Mouse (Mus musculus) gastrocnemius, postnatal 36 days (tissue): Measurements from ENCODE around the gene Afmid. TPM values are rescaled to one million over a fixed set of nuclear protein-coding genes. Genes with fewer than 3 reads are reported as not detected.

Source experiments
- DNase-seq, 2 experiments: peaks; one replicate each; pipeline ENCODE4 v3.0.0; 2022
- intact Hi-C: fragments of 180-260 bp; cut with DNase I; formaldehyde crosslinking; loops from one replicate; pipeline ENCODE4 v1.15.1; 2025
- total RNA-seq, 2 experiments: library from RNA; stranded (reverse); gene quantifications; 2 replicates each; pipeline ENCODE4 v1.2.3; 2021

The Afmid gene
- total RNA-seq, 2 experiments from 2014 or later = 2.7 to 3.0 TPM

DNA sequence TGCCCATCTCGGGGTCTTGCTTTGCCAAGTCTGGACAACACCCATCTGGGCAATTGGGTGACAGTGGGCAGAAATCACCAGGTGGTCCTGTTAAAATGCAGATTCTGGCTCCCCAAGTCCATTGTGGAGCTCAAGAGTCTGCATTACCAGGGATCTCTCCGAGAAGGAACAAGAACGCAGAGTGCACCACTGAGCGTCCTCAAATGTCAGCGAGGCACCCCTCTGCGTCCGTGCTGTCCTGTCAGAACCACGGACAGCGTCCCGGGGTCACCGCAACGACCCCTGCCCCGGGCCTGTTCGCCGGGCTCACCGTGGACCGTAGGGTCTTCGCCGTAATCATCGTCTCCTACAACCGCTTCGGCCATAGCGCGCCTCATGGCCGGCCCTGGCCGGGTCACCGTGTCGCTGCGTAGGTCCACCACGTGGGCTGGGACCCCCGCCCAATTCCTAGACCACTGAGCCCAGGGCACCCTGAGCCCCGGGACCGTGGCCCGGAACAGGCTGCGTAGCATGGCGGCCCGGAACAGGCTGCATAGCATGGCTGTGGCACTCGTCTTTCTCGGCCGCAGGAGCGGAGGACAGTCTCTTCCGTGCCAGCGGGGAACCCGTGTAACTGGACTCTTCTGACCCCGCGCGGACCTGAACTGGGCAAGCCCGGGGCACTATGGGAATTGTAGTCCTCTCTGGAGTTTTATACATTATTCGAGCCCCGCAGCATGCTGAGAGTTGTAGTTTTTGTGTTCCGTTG, 47.3 kb downstream of the Afmid start, which contains the start of gene Tha1:
Tha1 (minus strand) TSS at position 621 of the 748 bp plus-strand sequence.
- intact Hi-C loops = loop anchor here (5.0 kb wide), 2 partner anchors 94 to 344 kb away; no protein-coding TSS in a partner anchor
- peak; percentile 74 to 76 for DNase-seq

DNA sequence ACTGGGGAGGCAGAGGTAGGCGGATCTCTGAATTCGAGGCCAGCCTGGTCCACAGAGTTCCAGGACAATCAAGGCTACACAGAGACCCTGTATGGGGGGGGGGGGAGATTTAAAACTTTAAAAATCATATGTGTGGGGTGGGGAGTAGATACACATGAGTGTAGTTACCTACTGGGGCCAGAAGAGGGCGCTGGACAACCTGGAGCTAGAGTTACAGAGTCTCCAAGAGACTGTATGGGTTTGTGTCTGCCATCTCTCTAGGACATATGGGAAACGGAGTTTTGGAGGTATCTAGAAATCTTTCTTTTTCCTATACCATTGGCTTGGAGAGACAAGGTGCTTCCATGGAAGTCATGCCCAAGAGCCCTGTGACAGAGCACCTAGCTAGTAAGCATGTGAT, 48.7 kb downstream of the Afmid start:
- intact Hi-C loops = loop anchor here (5.0 kb wide), 2 partner anchors 93 to 343 kb away; no protein-coding TSS in a partner anchor
- DNase-seq = no peak

DNA sequence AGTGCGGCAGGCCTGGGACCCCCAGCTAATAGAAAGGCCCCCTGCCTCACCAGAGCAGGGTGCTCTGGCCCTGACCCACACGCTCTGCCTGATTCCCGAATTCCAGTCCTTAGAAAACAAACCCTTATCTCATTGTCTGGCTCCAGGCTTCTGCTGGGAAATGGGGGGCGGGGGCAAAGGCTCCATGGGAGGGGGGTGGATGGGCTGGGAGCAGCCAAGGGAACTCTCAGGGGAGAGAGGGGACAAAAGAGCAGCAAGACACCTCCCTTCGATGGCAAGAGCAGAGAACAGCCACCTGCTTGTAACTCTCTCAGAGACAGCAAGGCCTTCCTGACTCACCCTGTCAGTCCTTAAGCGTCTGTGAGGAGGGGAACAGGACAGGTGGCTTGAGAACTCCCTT, 50.0 kb downstream of the Afmid start:
- intact Hi-C loops = no loop called here
- DNase-seq = no peak

DNA sequence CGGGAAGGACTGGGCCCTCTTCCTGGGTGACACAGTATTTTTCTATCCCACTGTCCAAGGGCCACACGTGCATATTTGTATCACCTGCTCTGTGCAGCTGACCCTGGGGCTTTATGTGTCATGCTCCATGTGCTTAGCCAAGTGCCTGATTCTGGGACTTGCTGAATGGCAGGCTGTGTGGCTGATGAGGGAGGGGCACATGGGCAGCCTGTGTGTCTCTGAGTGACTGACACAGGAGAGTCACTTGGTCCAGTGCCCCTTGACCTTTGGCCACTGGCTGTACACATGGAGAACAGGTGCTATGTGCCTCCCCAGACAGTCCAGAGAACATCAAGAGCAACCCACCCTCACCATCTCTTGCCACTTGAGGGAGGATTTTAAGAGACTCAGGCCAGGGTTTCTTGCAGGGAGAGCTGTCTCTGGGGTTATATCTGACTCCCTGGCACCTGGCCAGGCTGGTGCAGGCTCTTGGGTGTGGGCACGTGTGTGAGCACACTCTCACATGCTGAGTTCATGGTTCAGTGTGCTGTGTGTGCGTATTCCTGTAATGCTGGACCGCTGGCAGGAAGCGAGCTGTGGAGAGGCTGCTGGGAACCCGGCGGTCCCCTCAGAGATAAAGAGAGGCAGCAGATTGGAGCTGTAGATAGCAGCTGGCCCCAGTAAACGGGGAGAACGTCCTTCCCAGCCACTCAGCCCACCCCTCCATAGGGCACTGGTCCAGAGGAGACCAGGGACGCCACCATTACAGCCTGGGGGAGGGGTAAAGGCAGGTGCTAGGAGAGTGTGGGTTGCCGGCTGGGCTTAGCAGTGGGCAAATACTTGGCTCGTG, 52.4 kb downstream of the Afmid start:
- intact Hi-C loops = no loop called here
- DNase-seq = no peak

DNA sequence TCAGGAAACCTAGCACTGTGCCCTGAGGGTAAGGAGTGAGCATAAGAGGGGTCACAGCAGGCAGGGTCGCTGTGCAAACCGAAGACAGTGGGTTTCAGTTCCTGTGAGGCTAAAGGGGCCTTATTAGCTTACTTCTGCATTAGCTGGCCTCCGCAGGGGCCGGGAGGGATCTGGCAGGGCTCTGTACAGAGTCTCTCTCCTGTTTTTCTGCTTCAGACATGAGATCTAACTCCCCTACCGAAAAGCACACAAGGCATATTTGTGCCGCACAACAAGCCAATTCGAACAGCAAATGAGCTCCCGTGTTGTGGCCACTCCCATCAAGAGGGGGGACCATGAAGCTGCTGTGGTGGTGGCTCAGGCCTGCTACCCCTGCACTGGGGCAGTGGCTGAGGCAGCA, 53.2 kb downstream of the Afmid start:
- intact Hi-C loops = no loop called here
- no peak for DNase-seq

DNA sequence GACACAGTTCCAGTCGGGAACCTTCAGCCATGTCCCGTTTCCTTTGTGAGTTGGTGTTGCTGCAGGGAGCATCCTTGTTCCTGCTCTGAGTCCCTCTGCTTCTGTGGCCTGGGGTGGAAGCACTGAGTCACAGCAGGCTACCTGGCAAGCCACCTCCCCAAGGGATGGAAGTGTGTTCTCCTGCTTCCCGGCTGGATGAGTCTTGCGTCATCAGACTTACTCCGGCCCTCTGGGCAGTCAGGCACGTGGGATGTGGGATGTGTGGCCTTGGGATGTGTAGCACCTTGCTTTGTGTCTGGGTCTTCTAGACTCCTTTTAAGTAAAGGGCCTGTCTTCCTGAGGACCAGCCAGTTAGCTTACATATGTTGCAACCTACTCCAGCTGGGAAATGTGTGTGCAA, 54.0 kb downstream of the Afmid start:
- DNase-seq = no peak
- intact Hi-C loops = no loop called here

DNA sequence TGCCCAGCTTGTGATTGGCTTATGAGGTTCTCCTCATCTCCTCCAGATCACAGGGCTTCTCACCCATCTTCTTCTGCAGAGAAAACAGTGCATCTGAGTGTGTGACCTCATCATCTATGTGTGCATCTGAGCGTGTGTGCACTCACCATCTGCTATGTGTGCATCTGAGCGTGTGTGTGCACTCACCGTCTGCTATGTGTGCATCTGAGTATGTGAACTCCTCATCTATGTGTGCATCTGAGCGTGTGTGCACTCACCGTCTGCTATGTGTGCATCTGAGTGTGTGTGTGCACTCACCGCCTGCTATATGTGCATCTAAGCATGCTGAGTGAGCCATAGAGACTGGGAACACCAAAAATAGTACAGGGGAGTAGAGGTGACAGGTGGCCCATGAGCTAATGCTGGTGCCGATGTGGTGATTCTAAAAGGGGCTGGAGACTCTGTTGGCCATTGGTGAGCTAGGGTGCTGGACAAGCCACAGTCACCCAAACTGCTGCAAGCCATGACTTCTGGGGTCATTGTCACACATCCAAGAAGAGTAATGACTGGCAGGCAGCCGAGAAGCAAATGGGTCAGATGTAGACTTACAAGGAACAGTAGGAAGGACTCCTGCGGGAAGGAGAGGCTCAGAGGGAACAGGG, 54.7 kb downstream of the Afmid start:
- DNase-seq = no peak
- intact Hi-C loops = no loop called here

DNA sequence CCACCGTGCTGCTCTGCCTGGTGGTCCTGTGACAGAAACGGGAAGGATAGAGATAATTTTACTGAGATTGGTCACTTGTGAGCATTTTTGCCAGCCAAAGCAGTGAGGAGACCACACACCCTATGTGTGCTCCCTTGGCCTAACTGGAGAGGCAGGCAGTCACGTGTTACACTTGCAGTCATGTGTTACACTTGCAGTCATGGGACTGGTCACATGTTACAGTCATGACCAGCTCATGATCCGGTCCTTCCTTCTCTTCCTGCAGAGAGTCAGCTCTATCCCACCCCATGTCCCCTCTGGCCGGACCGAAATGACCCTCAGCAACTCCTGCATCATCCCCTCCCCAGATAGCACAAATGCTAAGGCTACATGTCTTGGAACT, 55.2 kb downstream of the Afmid start:
- intact Hi-C loops = no loop called here
- DNase-seq = no peak

DNA sequence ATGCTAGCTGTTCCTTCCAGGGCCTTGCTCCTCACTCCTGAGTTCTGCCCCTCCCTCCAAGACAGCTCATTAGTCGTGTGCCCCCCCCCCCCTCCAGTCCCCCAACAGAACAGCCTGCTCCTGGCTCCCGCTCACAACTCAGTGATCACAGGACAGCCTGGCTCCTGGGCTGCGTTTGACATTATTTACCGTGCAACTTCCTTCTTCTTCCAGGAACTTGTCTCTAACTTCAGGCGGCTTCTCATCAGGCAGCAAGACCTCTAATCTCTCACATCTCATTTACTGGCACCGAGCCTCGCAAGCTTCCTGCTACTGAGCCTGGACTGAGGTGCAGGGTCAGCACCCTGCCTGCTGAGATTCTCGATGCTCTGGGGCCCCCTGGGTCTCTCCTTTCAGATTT, 56.1 kb downstream of the Afmid start:
- DNase-seq = no peak
- intact Hi-C loops = no loop called here

DNA sequence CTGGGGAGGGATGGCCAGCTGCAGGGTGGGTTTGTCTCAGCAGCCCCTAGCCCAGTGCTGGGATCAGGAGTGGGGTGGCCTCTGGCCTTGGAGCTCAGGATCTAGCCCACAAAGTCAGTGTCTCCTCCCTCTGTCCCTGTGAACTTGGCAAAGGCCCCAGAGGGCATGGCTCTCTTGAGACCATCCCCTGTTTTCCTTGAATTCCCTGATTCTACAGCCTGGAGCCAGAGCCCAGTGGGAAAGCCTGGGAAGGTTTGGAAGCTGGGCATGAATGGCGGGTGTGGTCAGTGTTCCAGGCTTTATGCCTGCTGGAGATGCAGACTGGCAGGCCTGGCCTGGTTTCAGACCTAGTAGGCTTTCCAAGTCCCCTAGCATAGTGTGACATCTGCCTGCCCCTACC, 56.5 kb downstream of the Afmid start:
- intact Hi-C loops = no loop called here
- no peak for DNase-seq

DNA sequence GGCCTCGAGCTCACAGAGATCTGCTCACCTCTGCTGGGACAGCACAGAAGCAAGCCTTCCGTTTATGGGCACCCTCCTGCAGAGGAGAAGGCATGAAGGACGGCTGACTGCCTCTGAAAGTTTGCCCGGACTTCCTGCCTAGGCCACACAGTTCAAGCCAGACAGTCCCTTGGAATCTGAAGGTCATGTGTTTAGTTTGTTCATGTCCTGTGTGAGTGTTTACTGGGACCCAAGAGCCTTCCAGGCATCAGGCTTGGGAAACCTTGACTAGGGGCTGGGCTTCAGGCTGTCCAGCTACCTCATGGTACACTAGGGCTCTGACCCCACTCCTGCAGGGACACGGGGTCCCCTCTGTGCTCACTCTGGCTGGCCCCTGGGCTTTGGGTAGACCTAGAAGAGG, 60.3 kb downstream of the Afmid start:
- intact Hi-C loops = no loop called here
- DNase-seq = no peak

DNA sequence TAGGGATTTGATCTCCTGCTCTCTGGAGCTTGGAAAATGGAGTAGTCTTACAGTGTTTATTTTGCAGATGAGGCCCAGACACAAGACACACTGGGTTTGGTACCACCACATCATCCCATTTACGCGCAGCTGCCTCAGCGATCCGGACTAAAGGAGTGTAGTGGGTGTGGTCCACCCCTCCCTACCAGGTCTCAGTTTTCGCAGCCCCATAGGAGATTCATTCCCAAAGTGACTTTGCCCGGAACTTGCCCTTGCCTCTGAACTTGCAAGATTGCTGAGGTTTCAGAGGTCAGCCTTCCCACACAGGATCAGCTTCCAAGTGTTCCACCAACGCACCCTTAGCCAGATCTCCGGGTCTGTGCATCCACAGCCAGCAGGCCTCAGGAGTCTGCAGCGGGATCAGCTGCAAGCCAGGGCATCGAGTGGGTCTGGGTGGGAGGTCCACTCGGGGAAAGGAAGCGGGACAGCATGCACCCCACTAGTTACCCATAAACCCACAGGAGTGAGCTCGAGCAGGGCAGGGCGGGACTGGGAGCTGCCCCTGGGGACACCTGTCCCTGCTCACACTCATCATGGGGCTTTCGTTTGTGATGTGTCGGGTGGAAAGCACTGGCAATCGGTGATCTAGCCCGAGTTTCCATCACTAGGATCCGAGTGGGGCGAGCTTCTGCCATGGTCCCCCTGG, 62.6 kb downstream of the Afmid start:
- DNase-seq = no peak
- intact Hi-C loops = no loop called here

DNA sequence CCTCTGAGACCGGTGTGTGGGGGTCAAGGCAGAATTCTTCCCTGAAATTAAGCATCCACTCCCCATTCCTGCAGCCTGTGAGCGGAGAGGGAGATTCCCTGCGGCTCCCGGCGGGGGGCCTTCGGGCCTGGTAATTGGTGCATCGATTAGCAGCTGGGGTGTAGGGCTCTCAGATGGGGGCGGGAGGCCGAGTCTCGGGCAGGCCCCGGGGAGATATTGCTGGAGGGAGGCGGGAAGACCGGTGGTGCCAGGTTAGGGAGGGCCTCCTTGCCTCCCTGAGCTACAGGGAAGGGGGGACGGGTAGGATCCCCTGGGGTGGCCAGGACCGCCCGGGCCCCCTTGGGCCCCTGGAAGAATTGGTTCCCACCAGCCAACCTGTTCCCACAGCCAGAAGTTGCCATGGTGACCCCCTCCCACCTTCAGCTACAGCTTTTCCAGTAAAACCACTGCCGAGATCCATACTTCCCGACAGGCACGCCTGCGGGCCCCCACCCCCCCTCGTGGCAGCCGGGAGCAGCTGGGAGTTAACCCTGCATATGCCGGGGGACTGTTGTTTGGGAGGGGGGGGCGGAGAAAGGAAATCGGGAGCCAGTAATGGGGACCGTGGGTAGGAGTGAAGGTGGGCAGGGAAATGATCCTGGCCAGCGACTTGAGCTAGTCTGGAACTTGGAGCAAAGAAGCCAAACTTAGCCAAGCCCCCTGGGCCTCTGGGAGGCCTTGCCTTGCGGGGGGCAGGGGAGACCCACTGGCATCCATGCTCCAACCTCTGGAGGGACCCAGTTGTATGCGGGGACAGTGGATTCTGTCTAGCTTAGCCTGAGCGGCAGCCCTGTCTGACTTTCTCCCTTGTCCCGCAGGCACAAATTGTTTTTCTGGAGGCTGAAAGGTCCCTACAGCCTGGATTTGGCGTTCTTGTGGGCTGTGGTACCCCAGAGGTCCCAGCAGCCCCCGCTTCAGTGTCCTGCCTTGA, 63.4 kb downstream of the Afmid start:
- DNase-seq = no peak
- intact Hi-C loops = no loop called here

Other genes with a start within 250 kb of the Afmid start
- 10 to 100 TPM; 15.0 to 19.6 TPM for gene Tnrc6c, start 171.6 kb upstream of the Afmid start, total RNA-seq
- gene Tmc8, start 43.8 kb upstream of the Afmid start, total RNA-seq = 1 to 10 TPM; 1.2 to 1.7 TPM
- 1 to 10 TPM; 5.8 to 5.9 TPM for gene Tmc6, start 43.7 kb upstream of the Afmid start, total RNA-seq
- not detected for gene 6030468B19Rik, start 28.3 kb upstream of the Afmid start, total RNA-seq
- under 1 TPM; 0.57 to 0.89 TPM for gene Gm20708, start 16.3 kb upstream of the Afmid start, total RNA-seq
- 100 to 1,000 TPM; 155 to 161 TPM for gene Syngr2, start 16.3 kb upstream of the Afmid start, total RNA-seq
- gene Tk1, start 168 bp downstream of the Afmid start, total RNA-seq = 1 to 10 TPM; 4.5 TPM
- gene Birc5, start 23.3 kb downstream of the Afmid start, total RNA-seq = under 1 TPM; 0.74 to 0.84 TPM
- gene Tmem235, start 34.8 kb downstream of the Afmid start, total RNA-seq = not detected
- 1 to 10 TPM; 4.3 to 5.2 TPM for gene Tha1, start 47.6 kb downstream of the Afmid start, total RNA-seq
- 1 to 10 TPM; 1.8 to 4.7 TPM for gene Socs3, start 144.1 kb downstream of the Afmid start, total RNA-seq
- 10 to 100 TPM; 17.9 to 18.9 TPM for gene Pgs1, start 160.4 kb downstream of the Afmid start, total RNA-seq